Mouse (Mus musculus): ENCODE data around the gene Cbx8.

DNA sequence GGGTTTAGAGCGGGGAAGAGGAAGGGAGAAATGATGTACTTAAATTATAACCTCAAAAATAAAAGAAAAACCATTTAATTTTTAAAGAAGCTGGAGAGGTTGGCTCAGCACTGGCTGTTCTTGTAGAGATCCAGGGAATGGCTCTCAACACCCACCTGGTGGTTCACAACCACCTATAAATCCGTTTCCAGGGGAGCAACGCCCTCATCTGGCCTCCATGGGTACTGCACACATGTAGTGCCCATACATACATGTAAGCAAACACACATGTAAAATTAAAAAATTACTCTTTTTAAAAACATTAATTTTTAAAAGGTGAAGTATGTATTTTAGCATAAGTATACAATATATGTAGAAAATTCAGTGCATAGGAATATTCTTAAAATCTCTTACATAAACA lies 34.3 kb downstream of the Cbx8 start:
- TF ChIP-seq CTCF (IDR thresholded peaks at IDR 0.05; ENCODE audit: low read depth) = peak; percentile 35; the same call in 1 of the 2 replicates
- TF ChIP-seq EP300 (optimal IDR thresholded peaks at IDR 0.05) = no peak

Data from stomach, postnatal 0 days (tissue).